Mouse (Mus musculus) liver, adult 2 months (tissue): ENCODE measurements around the gene Miga2.

Experiments used
- CTCF ChIP-seq: fragments of 200-500 bp; IDR thresholded peaks from 2 replicates; pipeline ENCODE4 v1.5.1; 2011; ENCODE audit warnings: low read depth, low read length, control low read depth
- POLR2A ChIP-seq: fragments of 200-500 bp; IDR thresholded peaks from 2 replicates; pipeline ENCODE4 v1.6.1; 2011; ENCODE audit warnings: low read length, control low read depth; ENCODE audit not compliant: insufficient read depth; ENCODE audit errors: extremely low read depth

- TF ChIP-seq CTCF (no peak), POLR2A (peak; percentile 21; the same call in 1 of the 2 replicates)
These were observed 28.7 kb downstream of the Miga2 start for GRCm38 (mm10) chr2:30392577-30393369.
